Mouse (Mus musculus): Measurements from ENCODE around the gene D630023F18Rik. TPM values are rescaled to one million over a fixed set of nuclear protein-coding genes. Genes with fewer than 3 reads are reported as not detected.

The D630023F18Rik gene
- not detected for total RNA-seq (2021)
- long read RNA-seq, experiment 1, partial matches to known transcripts, result 0 of 1 reads
- long read RNA-seq, experiment 1, other reads (novel, unspliced or antisense), result 1 of 1 reads
- long read RNA-seq, experiment 2, result 0 reads

- no peak for DNase-seq
Measured at GRCm38 (mm10) chr1:65122574-65123372, at the start of gene D630023F18Rik. Gene D630023F18Rik, minus strand, starts transcription at chr1:65123214.

GRCm38 (mm10) chr1:65171579-65171978 is 48.6 kb upstream of the D630023F18Rik start:
- peak in 1 of 2 experiments; percentile 11 for DNase-seq

- no peak for DNase-seq
Measured at GRCm38 (mm10) chr1:65169947-65170346, 46.9 kb upstream of the D630023F18Rik start.

GRCm38 (mm10) chr1:65169536-65169935 is 46.5 kb upstream of the D630023F18Rik start:
- DNase-seq, result no peak

- no peak for DNase-seq
Measured at GRCm38 (mm10) chr1:65167496-65167895, 44.5 kb upstream of the D630023F18Rik start.

GRCm38 (mm10) chr1:65162210-65162609 is 39.2 kb upstream of the D630023F18Rik start:
- DNase-seq, result no peak

- DNase-seq, result no peak
Measured at GRCm38 (mm10) chr1:65156111-65156510, 33.1 kb upstream of the D630023F18Rik start.

- DNase-seq, result no peak
Measured at GRCm38 (mm10) chr1:65154814-65155213, 31.8 kb upstream of the D630023F18Rik start.

- no peak for DNase-seq
Measured at GRCm38 (mm10) chr1:65147971-65148370, 25.0 kb upstream of the D630023F18Rik start.

- no peak for DNase-seq
Measured at GRCm38 (mm10) chr1:65147326-65147725, 24.3 kb upstream of the D630023F18Rik start.

- no peak for DNase-seq
Measured at GRCm38 (mm10) chr1:65146601-65147000, 23.6 kb upstream of the D630023F18Rik start.

- DNase-seq, result no peak
Measured at GRCm38 (mm10) chr1:65144783-65145182, 21.8 kb upstream of the D630023F18Rik start.

- DNase-seq, result no peak
Measured at GRCm38 (mm10) chr1:65137560-65137959, 14.5 kb upstream of the D630023F18Rik start.

GRCm38 (mm10) chr1:65132833-65133232 is 9.8 kb upstream of the D630023F18Rik start:
- no peak for DNase-seq

GRCm38 (mm10) chr1:65131671-65132070 is 8.7 kb upstream of the D630023F18Rik start:
- no peak for DNase-seq

GRCm38 (mm10) chr1:65130226-65130625 is 7.2 kb upstream of the D630023F18Rik start:
- no peak for DNase-seq

- no peak for DNase-seq
Measured at GRCm38 (mm10) chr1:65129634-65130180, 6.7 kb upstream of the D630023F18Rik start.

GRCm38 (mm10) chr1:65119438-65119837 is 3.6 kb downstream of the D630023F18Rik start, which contains the start of gene Gm28845:
Gene Gm28845, minus strand, starts transcription at chr1:65119558.
- DNase-seq, result no peak

- DNase-seq, result no peak
Measured at GRCm38 (mm10) chr1:65118150-65118913, 4.7 kb downstream of the D630023F18Rik start.

GRCm38 (mm10) chr1:65113536-65114172 is 9.4 kb downstream of the D630023F18Rik start:
- DNase-seq, result peak; percentile 10 to 11

- peak; percentile 27 to 49 for DNase-seq
Measured at GRCm38 (mm10) chr1:65112807-65113196, 10.2 kb downstream of the D630023F18Rik start.

Data from heart, adult 18-20 months (tissue).